Mouse (Mus musculus): ENCODE results near the gene Arl6ip1. TPM values are rescaled to one million over a fixed set of nuclear protein-coding genes. Genes with fewer than 3 reads are reported as not detected.
A peak's percentile ranks its signal among the peaks of the same experiment; 100 is the strongest.

Gene Arl6ip1
- polyA plus RNA-seq, 1 experiment from 2014 or later: 478 TPM

GRCm38 (mm10) chr7:118126219-118126875 lies 3.1 kb downstream of the Arl6ip1 start:
- no peak overlapping the region for H3K27ac ChIP-seq
- H3K9me3 ChIP-seq (replicated peaks): no peaks in the 10 kb centered on the region
- peaks cover 32% of the 10 kb centered on the region for H3K4me1 ChIP-seq
- H3K27me3 ChIP-seq: no peaks in the 10 kb centered on the region
- H3K4me2 ChIP-seq (replicated peaks): peak overlapping the region; percentile 66
- no peak overlapping the region for H3K9ac ChIP-seq
- ATAC-seq (ENCODE audit: low FRiP score): no peak
- WGBS: 78% methylated on average over 11 of the region's 11 CpGs
- H3K4me3 ChIP-seq: no peak overlapping the region
- H3K36me3 ChIP-seq: peaks cover 33% of the 10 kb centered on the region

DNA sequence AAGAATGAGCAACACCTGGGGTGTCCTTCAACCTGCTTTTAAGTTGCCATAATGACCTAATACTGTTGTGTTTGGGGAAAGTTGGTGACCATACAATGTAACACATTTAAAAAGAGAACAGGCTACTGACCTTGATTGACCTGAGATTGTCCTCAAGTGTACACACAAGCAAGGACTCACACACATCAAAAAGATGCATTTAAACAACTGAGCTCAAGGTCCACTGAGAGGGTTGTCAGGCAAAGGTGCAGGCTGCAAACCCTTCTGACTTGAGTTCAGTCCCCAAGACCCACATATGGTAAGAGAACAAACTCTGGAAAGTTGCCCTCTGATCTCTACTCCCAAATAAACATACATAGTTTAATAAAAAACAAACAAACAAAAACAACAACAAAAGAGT lies 3.7 kb downstream of the Arl6ip1 start:
- Histone ChIP-seq H3K9ac (no peak overlapping the region), H3K4me2 (replicated peaks) (no peak overlapping the region), H3K9me3 (replicated peaks) (no peaks in the 10 kb centered on the region), H3K36me3 (peaks cover 39% of the 10 kb centered on the region), H3K27me3 (no peaks in the 10 kb centered on the region), H3K4me1 (peaks cover 32% of the 10 kb centered on the region), H3K4me3 (no peak overlapping the region), H3K27ac (no peak overlapping the region)
- ATAC-seq (ENCODE audit: low FRiP score): no peak

DNA sequence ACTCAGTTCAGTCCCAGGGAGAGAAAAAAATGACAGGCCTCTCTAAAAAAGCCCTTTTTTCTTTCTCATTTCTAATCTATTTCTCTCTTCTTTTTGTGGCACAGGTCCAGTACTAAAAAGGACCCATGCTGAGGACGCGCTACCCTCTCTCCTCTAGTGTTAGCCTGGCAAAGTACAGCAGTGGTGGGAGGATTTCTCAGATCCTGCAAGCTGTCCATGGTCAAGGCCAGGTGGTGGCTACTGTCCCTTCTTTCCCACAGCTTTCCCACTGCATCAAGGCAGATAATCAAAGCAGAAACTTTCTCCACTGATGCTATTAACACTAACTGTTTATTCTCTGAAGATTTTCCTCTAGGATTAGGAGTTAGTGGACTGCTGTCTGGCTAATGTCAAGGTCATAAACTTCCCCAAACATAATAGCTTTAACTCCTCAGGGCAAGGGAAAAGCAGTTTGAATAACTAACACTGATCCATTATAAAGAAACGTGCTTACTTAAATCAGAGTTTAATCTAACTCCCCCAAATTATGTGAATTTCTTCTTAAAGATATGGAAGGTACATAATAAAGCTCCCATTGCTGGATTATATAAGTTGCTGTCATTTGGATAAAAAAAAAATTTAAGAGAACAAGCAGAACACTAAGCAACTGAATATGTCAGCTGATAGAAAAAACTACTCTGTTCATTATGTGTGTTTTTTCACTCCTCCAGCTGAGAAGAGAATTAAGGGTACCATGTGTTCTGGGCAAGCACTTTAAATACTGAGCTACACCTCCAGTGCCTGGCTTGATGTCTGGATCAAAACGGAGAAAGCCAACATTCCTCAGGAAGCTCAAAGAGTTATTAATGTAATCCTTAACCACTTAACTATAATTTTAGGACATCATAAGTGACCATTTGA lies 5.7 kb downstream of the Arl6ip1 start:
- Histone ChIP-seq H3K4me2 (replicated peaks) (no peak overlapping the region), H3K27ac (no peak overlapping the region), H3K4me1 (peaks cover 23% of the 10 kb centered on the region), H3K9ac (no peak overlapping the region), H3K4me3 (no peak overlapping the region), H3K9me3 (replicated peaks) (no peaks in the 10 kb centered on the region), H3K36me3 (peaks cover 57% of the 10 kb centered on the region), H3K27me3 (no peaks in the 10 kb centered on the region)
- no peak for ATAC-seq (ENCODE audit: low FRiP score)
- WGBS: 95% methylated on average over 4 of the region's 4 CpGs

DNA sequence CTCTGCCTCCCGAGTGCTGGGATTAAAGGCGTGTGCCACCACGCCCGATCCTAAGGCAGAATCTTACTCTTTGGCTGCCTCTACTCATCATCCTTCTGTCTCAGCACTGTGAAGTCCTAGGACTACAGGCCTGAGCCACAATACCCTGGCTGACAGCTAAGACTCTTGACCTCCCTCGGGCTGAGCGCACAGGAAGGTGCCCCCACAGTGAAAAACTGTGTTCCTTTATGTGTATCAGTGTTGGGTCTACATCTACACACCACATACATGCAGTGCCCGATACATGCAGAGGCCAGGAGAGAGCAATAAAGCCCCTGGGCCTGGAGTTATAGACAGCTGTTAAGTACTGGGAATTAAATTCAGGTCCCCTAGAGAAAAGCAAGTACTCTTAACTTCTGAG lies 7.2 kb downstream of the Arl6ip1 start:
- Histone ChIP-seq H3K4me2 (replicated peaks) (no peak overlapping the region), H3K27ac (no peak overlapping the region), H3K36me3 (peaks cover 65% of the 10 kb centered on the region), H3K4me1 (peaks cover 11% of the 10 kb centered on the region), H3K9ac (no peak overlapping the region), H3K9me3 (replicated peaks) (no peaks in the 10 kb centered on the region), H3K27me3 (no peaks in the 10 kb centered on the region), H3K4me3 (no peak overlapping the region)
- 96% methylated on average over 7 of the region's 7 CpGs for WGBS
- ATAC-seq (ENCODE audit: low FRiP score): no peak

DNA sequence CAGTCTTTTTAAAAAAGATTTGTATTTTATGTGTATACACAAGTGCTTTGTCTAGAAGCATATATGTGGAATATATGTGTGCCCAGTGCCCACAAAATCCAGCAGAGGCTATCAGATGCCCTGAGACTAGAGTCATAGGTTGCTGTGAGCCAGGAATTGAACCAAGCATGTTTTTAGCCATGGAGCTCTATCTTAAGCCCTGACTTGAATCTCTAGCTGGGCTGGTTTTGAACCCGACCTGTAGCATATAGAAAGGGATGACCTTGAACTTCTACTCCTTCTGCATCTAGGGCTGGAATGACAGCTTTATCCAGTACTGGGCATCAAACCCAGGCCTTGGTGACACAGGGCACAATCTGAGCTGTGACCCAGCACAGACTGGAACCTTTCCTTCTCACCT lies 8.8 kb downstream of the Arl6ip1 start:
- Histone ChIP-seq H3K4me3 (no peak overlapping the region), H3K9ac (no peak overlapping the region), H3K4me2 (replicated peaks) (no peak overlapping the region), H3K27me3 (no peaks in the 10 kb centered on the region), H3K9me3 (replicated peaks) (no peaks in the 10 kb centered on the region), H3K4me1 (peaks cover 6% of the 10 kb centered on the region), H3K36me3 (peaks cover 54% of the 10 kb centered on the region), H3K27ac (no peak overlapping the region)
- WGBS: 88% methylated on average over 1 of the region's 1 CpGs
- ATAC-seq (ENCODE audit: low FRiP score): no peak

DNA sequence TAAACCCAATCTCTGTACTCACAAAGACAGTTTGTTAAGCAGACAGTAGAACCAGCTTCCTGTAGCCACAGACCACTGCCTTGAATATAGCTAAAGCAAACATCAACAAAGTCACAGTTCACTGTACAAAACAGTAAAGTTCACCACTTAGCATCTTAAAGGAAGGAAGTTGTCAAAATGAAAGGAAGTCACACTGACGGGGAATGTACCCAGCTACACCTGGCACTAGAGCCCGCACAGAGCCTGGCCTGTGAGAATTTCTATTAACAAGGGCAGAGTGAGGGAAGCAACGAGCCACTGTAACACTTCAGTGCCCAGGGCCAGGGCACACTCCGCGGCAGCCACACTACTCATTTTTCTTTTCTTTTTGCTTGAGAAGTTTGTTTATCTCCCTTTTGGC lies 9.5 kb downstream of the Arl6ip1 start:
- H3K4me3 ChIP-seq: no peak overlapping the region
- H3K27me3 ChIP-seq: no peaks in the 10 kb centered on the region
- ATAC-seq (ENCODE audit: low FRiP score): no peak
- no peaks in the 10 kb centered on the region for H3K9me3 ChIP-seq (replicated peaks)
- no peak overlapping the region for H3K27ac ChIP-seq
- peaks cover 10% of the 10 kb centered on the region for H3K4me1 ChIP-seq
- H3K4me2 ChIP-seq (replicated peaks): no peak overlapping the region
- H3K36me3 ChIP-seq: peaks cover 54% of the 10 kb centered on the region
- no peak overlapping the region for H3K9ac ChIP-seq
- WGBS: 93% methylated on average over 5 of the region's 5 CpGs

DNA sequence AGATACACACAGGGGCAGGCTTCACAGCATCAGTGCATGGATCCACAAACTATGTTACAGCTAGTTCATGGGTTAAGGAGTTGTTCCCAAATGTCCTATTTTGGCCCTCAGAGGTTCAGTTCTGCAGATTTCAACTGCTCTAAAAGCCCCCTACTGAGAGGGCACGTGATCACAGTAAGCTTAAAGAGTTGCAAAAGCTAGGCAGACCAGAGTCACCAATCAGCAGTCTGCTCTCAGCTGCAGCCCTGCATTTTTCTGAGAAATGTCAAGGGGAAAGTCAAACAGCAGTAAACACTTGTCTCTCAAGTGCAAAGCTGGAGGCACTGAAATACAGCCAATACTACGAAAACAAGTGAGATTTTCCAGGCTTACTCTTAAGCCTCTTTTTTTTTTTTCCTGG lies 10.3 kb downstream of the Arl6ip1 start:
- H3K36me3 ChIP-seq: peaks cover 55% of the 10 kb centered on the region
- H3K9me3 ChIP-seq (replicated peaks): no peaks in the 10 kb centered on the region
- no peak overlapping the region for H3K27ac ChIP-seq
- no peaks in the 10 kb centered on the region for H3K27me3 ChIP-seq
- no peak overlapping the region for H3K4me2 ChIP-seq (replicated peaks)
- H3K9ac ChIP-seq: no peak overlapping the region
- no peak for ATAC-seq (ENCODE audit: low FRiP score)
- peaks cover 18% of the 10 kb centered on the region for H3K4me1 ChIP-seq
- no peak overlapping the region for H3K4me3 ChIP-seq
- WGBS: 61% methylated on average over 2 of the region's 2 CpGs

DNA sequence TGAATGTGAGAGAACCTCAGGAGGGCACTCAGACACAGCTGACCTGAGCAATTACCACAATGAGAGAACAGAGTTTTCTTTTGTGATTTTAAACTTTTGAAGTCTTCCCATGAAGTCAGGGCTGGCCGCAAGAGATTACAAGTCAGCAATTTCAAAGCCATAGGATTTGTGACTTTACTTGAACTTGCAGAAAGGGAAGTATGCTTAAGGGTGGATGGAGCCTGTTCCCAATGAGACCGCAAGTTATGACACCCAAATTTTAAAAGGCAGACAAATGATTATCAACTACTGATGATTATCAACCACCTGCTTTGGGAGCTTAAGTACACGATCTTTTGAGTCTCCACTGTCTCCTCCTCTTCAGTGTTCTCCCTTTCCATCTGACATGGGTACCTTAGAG lies 11.0 kb downstream of the Arl6ip1 start:
- no peak overlapping the region for H3K9ac ChIP-seq
- 85% methylated on average over 3 of the region's 3 CpGs for WGBS
- ATAC-seq (ENCODE audit: low FRiP score): no peak
- peaks cover 56% of the 10 kb centered on the region for H3K36me3 ChIP-seq
- H3K9me3 ChIP-seq (replicated peaks): no peaks in the 10 kb centered on the region
- H3K4me3 ChIP-seq: no peak overlapping the region
- no peak overlapping the region for H3K4me2 ChIP-seq (replicated peaks)
- H3K27ac ChIP-seq: no peak overlapping the region
- H3K4me1 ChIP-seq: peaks cover 25% of the 10 kb centered on the region
- H3K27me3 ChIP-seq: no peaks in the 10 kb centered on the region

DNA sequence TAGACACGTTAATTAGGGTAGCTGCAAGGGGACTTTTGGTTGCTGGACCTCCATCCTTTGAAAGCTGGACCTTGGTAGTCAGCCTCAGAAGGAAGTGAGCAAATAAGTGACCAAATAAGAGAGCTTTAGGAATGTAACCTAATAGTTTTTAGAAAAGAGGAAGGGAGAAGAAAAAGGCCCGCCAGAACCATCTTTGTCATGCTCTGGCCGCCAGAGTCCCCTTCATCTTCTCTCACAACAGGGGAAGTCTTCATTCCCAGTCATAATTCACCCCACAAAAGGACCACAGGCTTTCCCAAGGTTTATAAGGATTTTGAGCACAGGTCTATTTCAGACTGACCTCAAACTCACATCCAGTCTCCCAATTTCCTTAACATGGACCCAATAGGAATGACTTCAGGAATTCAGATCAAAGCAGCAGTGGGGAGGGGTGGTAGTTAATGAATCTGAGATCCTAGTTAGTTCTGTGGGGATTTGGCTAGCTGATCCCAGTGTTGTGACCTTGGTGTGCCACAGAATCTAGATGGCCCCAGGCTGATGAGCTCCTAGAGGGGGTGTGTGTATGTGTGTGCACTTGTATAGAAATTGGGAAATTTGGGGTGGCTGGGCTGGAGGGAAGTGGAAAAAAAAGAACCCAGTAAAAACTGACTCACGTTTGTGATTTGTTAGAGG lies 11.8 kb downstream of the Arl6ip1 start:
- H3K4me3 ChIP-seq: no peak overlapping the region
- no peak overlapping the region for H3K9ac ChIP-seq
- H3K4me1 ChIP-seq: peaks cover 33% of the 10 kb centered on the region
- peak overlapping the region; percentile 25; the same call in 1 of the 2 replicates for H3K27ac ChIP-seq
- H3K27me3 ChIP-seq: no peaks in the 10 kb centered on the region
- H3K9me3 ChIP-seq (replicated peaks): no peaks in the 10 kb centered on the region
- H3K4me2 ChIP-seq (replicated peaks): no peak overlapping the region
- peaks cover 59% of the 10 kb centered on the region for H3K36me3 ChIP-seq
- ATAC-seq (ENCODE audit: low FRiP score): no peak
- 56% methylated on average over 4 of the region's 4 CpGs for WGBS

GRCm38 (mm10) chr7:118116787-118117538 lies 12.5 kb downstream of the Arl6ip1 start:
- ATAC-seq (ENCODE audit: low FRiP score): no peak; the same call in 1 of the 2 replicates
- H3K4me1 ChIP-seq: peaks cover 39% of the 10 kb centered on the region
- 17% methylated on average over 8 of the region's 8 CpGs for WGBS
- no peaks in the 10 kb centered on the region for H3K27me3 ChIP-seq
- H3K9me3 ChIP-seq (replicated peaks): no peaks in the 10 kb centered on the region
- H3K27ac ChIP-seq: peak overlapping the region; percentile 25; the same call in 1 of the 2 replicates
- peak overlapping the region; percentile 57; the same call in 1 of the 2 replicates for H3K9ac ChIP-seq
- peaks cover 59% of the 10 kb centered on the region for H3K36me3 ChIP-seq
- peak overlapping the region; percentile 54 for H3K4me2 ChIP-seq (replicated peaks)
- H3K4me3 ChIP-seq: peak overlapping the region; percentile 75; the same call in 1 of the 2 replicates

GRCm38 (mm10) chr7:118115877-118116568 lies 13.4 kb downstream of the Arl6ip1 start, which contains the start of gene Rps15a:
TSS of gene Rps15a (minus strand) at chr7:118116188.
- H3K4me1 ChIP-seq: peaks cover 48% of the 10 kb centered on the region
- H3K9me3 ChIP-seq (replicated peaks): no peaks in the 10 kb centered on the region
- WGBS: under 1% methylated on average over 40 of the region's 40 CpGs
- no peaks in the 10 kb centered on the region for H3K27me3 ChIP-seq
- peaks cover 65% of the 10 kb centered on the region for H3K36me3 ChIP-seq
- peak within 1 kb of the TSS; percentile 95 for H3K9ac ChIP-seq
- H3K27ac ChIP-seq: peak within 1 kb of the TSS; percentile 84
- peak within 1 kb of the TSS; percentile 75 for H3K4me3 ChIP-seq
- H3K4me2 ChIP-seq (replicated peaks): peak within 1 kb of the TSS; percentile 94
- ATAC-seq (ENCODE audit: low FRiP score): peak; percentile 83
